In the genomic region with DNA sequence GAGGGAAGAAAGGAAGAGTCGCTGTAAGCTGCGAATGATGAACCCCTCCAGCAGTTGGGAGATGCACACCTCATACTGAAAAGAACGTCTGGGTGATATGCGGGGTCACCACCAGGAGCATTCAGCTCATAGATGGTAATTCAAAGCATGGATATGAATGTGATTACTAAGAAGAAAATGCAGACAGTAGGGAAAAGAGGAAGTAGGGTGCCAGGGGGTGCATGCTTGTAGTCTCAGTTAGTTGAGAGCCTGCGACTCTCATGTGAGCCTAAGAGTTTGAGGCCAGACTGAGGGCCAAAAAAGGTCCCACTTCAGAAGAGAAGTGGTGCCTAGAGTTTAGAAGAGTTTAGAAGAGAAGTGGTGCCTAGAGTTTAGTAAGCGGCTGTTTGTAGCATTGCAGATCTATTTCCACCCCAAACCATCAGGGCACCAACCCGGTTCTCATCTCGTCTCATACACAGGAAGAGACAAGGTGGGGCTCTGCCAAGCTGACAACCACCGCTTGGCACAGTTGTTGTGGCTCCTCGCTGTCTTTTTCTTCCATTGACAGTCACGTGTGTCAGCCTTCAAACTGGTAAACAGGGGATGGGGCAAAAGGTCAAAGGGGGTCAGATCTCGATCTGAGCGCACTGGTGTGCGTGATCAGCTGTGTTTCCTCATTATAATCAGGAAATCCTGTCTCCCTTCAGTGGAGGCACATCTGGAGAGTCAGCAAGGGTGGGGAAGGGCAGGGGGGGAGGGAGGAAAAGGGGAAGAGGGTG, we compare ENCODE assay signal across 8 mouse cellular contexts. TPM values are rescaled to one million over a fixed set of nuclear protein-coding genes. Genes with fewer than 3 reads are reported as not detected.
DNase-seq lines count a peak whose midpoint lies in the region; ATAC-seq and TF ChIP-seq lines count a peak whose summit lies in the region.
"Had no signal": no experiment of that assay in that cellular context is flagged by ENCODE, and none has a peak within 500 bp of the region (broad histone marks: within the 10 kb centered on the region; RNA-seq: fewer than 3 reads in every experiment).

No protein-coding gene starts in this region.

- peak; percentile 20 for DNase-seq in adrenal gland, adult 8-10 months
- DNase-seq in heart, adult 9 months (ENCODE audit: low spot score in 2 of 2): peak; percentile 47 to 78
- DNase-seq in lung, adult 2 months: peak; percentile 34
- DNase-seq in splenic B cell, adult 2 months (ENCODE audit: low read depth, low spot score): peak; percentile 85
- DNase-seq in layer of hippocampus, adult 9-10 months (ENCODE audit: low spot score): no peak

- no peak overlapping the region for H3K9ac ChIP-seq in intestine, embryonic 15.5 days
- no peak overlapping the region for H3K9ac ChIP-seq in midbrain, embryonic 16.5 days (ENCODE audit: low read depth, low read length)
- H3K9ac ChIP-seq: limb, embryonic 13.5 days had no signal

- H3K27ac ChIP-seq in intestine, embryonic 15.5 days: no peak overlapping the region
- H3K27ac ChIP-seq in midbrain, embryonic 16.5 days (ENCODE audit: low read length): no peak overlapping the region
- H3K27ac ChIP-seq: limb, embryonic 13.5 days had no signal

- H3K27me3 ChIP-seq in splenic B cell, adult 2 months (ENCODE audit: control insufficient read depth, insufficient read depth, low read length, poor library complexity, severe bottlenecking): no peaks in the 10 kb centered on the region
- no peaks in the 10 kb centered on the region for H3K27me3 ChIP-seq in intestine, embryonic 15.5 days (replicated peaks)
- H3K27me3 ChIP-seq in midbrain, embryonic 16.5 days (ENCODE audit: control insufficient read depth, insufficient read depth, low read depth, low read length): no peaks in the 10 kb centered on the region
- H3K27me3 ChIP-seq: limb, embryonic 13.5 days had no signal

- TF ChIP-seq POLR2A in lung, adult 2 months (IDR thresholded peaks at IDR 0.05; ENCODE audit: borderline replicate concordance, extremely low read depth, low read depth, low read length): no peak

- H3K4me2 ChIP-seq in intestine, embryonic 15.5 days (replicated peaks): no peak overlapping the region
- H3K4me2 ChIP-seq in midbrain, embryonic 16.5 days (ENCODE audit: low read length): no peak overlapping the region
- H3K4me2 ChIP-seq: limb, embryonic 13.5 days had no signal

- TF ChIP-seq CTCF in lung, adult 2 months (IDR thresholded peaks at IDR 0.05; ENCODE audit: insufficient read depth, low read length): no peak

- ATAC-seq in intestine, embryonic 15.5 days: no peak
- ATAC-seq in midbrain, embryonic 16.5 days: no peak

- H3K9me3 ChIP-seq in intestine, embryonic 15.5 days: no peaks in the 10 kb centered on the region
- no peaks in the 10 kb centered on the region for H3K9me3 ChIP-seq in midbrain, embryonic 16.5 days (replicated peaks; ENCODE audit: control insufficient read depth, low read length, poor library complexity, severe bottlenecking)
- H3K9me3 ChIP-seq: limb, embryonic 13.5 days had no signal

- WGBS in lung, adult 2 months: 42% methylated on average over 14 of the region's 14 CpGs
- WGBS in intestine, embryonic 15.5 days: 63% methylated on average over 14 of the region's 14 CpGs
- WGBS in midbrain, embryonic 16.5 days: 73% methylated on average over 14 of the region's 14 CpGs

- H3K4me1 ChIP-seq in lung, adult 2 months (ENCODE audit: control insufficient read depth, insufficient read depth, low read length): no peaks in the 10 kb centered on the region
- H3K4me1 ChIP-seq in intestine, embryonic 15.5 days (replicated peaks): no peaks in the 10 kb centered on the region
- H3K4me1 ChIP-seq in midbrain, embryonic 16.5 days (ENCODE audit: control insufficient read depth, insufficient read depth, low read length): no peaks in the 10 kb centered on the region
- H3K4me1 ChIP-seq: limb, embryonic 13.5 days had no signal

- no peaks in the 10 kb centered on the region for H3K36me3 ChIP-seq in splenic B cell, adult 2 months (ENCODE audit: control insufficient read depth, insufficient read depth, low read length, poor library complexity, severe bottlenecking)
- no peaks in the 10 kb centered on the region for H3K36me3 ChIP-seq in intestine, embryonic 15.5 days
- H3K36me3 ChIP-seq in midbrain, embryonic 16.5 days (ENCODE audit: control insufficient read depth, insufficient read depth, low read length): no peaks in the 10 kb centered on the region
- H3K36me3 ChIP-seq: limb, embryonic 13.5 days had no signal

- H3K4me3 ChIP-seq in lung, adult 2 months (replicated peaks; ENCODE audit: extremely low read depth, low read depth, low read length): no peak overlapping the region
- no peak overlapping the region for H3K4me3 ChIP-seq in intestine, embryonic 15.5 days (replicated peaks)
- no peak overlapping the region for H3K4me3 ChIP-seq in midbrain, embryonic 16.5 days (ENCODE audit: low read depth, low read length)
- H3K4me3 ChIP-seq: limb, embryonic 13.5 days had no signal

RNA-seq across cellular contexts. Expression of a gene that starts 32.4 kb away (rescaled TPM):
- 10 to 100 TPM; 14.7 to 17.5 (median 15.3) TPM for total RNA-seq in adrenal gland, adult 8-10 months (2022)
- polyA plus RNA-seq in lung, adult 2 months (2012; rRNA removed): 230 and 289 TPM in 2 replicates
- polyA plus RNA-seq in intestine, embryonic 15.5 days (2015; fragmentation: Nextera tagmentation; extraction: Ambion mirVana): 14.6 and 16.5 TPM in 2 replicates
- 23.6 and 29.9 TPM in 2 replicates for polyA plus RNA-seq in midbrain, embryonic 16.5 days (2015; fragmentation: Nextera tagmentation; extraction: Ambion mirVana)
